Mouse (Mus musculus) hindbrain, embryonic 15.5 days (tissue): ENCODE results near the gene Tvp23a. TPM values are rescaled to one million over a fixed set of nuclear protein-coding genes. Genes with fewer than 3 reads are reported as not detected.

Experiments
- ATAC-seq: fragments of 200-750 bp; cut with Nextera tagmentation; 2 replicates; pipeline ENCODE4 v1.8.0; 2017; ENCODE audit warnings: low read depth, moderate number of reproducible peaks, moderate TSS enrichment; ENCODE audit not compliant: low FRiP score
- H3K27ac ChIP-seq: fragments of 300-500 bp; sonication (generic); replicated peaks from 2 replicates; pipeline ENCODE4 v1.5.1; 2015; ENCODE audit warnings: mild to moderate bottlenecking, inconsistent platforms
- H3K27me3 ChIP-seq: fragments of 300-500 bp; sonication (generic); 2 replicates; pipeline ENCODE4 v1.6.1; 2015; ENCODE audit warnings: control low read depth, inconsistent platforms
- H3K36me3 ChIP-seq: fragments of 300-500 bp; sonication (generic); 2 replicates; pipeline ENCODE4 v1.6.1; 2015; ENCODE audit warnings: control low read depth, inconsistent platforms
- H3K4me1 ChIP-seq: fragments of 300-500 bp; sonication (generic); replicated peaks from 2 replicates; pipeline ENCODE4 v1.6.1; 2015; ENCODE audit warnings: control low read depth, inconsistent platforms
- H3K4me2 ChIP-seq: fragments of 300-500 bp; sonication (generic); 2 replicates; pipeline ENCODE4 v1.6.1; 2015; ENCODE audit warnings: moderate library complexity, mild to moderate bottlenecking, inconsistent platforms
- H3K4me3 ChIP-seq: fragments of 300-500 bp; sonication (generic); 2 replicates; pipeline ENCODE4 v1.5.1; 2015; ENCODE audit warnings: mild to moderate bottlenecking, inconsistent platforms
- H3K9ac ChIP-seq: fragments of 300-500 bp; sonication (generic); 2 replicates; pipeline ENCODE4 v1.6.1; 2015; ENCODE audit warnings: inconsistent platforms
- H3K9me3 ChIP-seq: fragments of 300-500 bp; sonication (generic); 2 replicates; pipeline ENCODE4 v1.6.1; 2016; ENCODE audit warnings: control low read depth, inconsistent platforms
- WGBS: fragments of 180-500 bp; shearing (Covaris S2); methylation state at CpG from one replicate; pipeline ENCODE4 v1.1.7; 2015; 5-methylcytosine and 5-hydroxymethylcytosine counted together
- polyA plus RNA-seq: library from polyadenylated mRNA; unstranded; fragments of >200 nt; fragmentation: Nextera tagmentation; extraction: Ambion mirVana; gene quantifications from 2 replicates; pipeline ENCODE4 v1.2.1, GENCODE M21; 2015

The Tvp23a gene
- polyA plus RNA-seq, 1 experiment from 2014 or later, result 49.7 TPM

DNA sequence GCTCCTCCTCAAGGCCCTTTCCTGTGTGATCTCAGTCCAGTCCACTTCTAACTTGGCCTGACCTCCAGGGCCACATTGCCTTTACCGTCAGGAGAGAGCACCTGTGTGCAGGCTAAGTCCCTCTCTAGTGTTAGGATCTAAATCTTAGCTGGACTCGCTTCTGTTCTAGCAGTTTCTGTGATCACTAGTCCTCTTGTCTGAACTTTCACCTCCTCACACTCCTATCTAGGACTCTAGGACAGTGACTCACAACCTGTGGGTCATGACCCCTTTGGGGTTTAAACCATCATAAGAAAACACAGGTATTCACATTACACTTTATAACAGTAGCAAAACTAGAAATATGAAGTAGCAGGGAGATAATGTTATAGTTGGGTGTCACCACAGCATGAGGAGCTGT lies 4.7 kb upstream of the Tvp23a start:
- WGBS, result 83% methylated on average over 2 of the region's 2 CpGs
- no peaks in the 10 kb centered on the region for H3K27me3 ChIP-seq

DNA sequence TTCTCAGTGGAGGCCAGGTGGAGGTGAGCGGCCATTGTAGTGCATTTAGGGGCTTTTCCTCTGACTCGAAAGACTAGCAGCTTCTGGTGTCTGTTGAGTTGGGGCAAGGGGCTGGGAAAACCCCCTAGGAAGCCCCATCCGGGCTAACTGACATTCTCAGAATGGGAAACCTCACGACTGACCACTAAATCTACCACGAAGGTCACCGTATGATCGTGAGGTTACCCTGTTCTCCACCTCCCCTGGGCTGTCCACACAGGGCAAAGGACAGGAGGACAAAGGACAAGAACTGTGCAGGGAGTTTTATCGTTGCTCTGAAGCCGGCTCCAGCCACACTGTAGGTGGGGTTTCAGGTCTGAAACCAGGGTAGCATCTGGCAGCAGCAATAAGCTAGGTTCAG lies 1.8 kb upstream of the Tvp23a start:
- Histone ChIP-seq H3K27ac (no peak overlapping the region), H3K36me3 (no peaks in the 10 kb centered on the region), H3K27me3 (no peaks in the 10 kb centered on the region), H3K4me2 (no peak overlapping the region), H3K9ac (no peak overlapping the region), H3K9me3 (no peaks in the 10 kb centered on the region), H3K4me3 (no peak overlapping the region), H3K4me1 (peaks cover 40% of the 10 kb centered on the region)
- no peak for ATAC-seq
- WGBS, result 88% methylated on average over 9 of the region's 9 CpGs

More for the DNA sequence above, 4.7 kb upstream of the Tvp23a start:
- no peaks in the 10 kb centered on the region for H3K9me3 ChIP-seq
- H3K36me3 ChIP-seq, result no peaks in the 10 kb centered on the region
- H3K4me1 ChIP-seq, result peaks cover 13% of the 10 kb centered on the region
- ATAC-seq, result no peak
- no peak overlapping the region for H3K4me2 ChIP-seq
- H3K27ac ChIP-seq, result no peak overlapping the region
- H3K4me3 ChIP-seq, result no peak overlapping the region
- H3K9ac ChIP-seq, result no peak overlapping the region

DNA sequence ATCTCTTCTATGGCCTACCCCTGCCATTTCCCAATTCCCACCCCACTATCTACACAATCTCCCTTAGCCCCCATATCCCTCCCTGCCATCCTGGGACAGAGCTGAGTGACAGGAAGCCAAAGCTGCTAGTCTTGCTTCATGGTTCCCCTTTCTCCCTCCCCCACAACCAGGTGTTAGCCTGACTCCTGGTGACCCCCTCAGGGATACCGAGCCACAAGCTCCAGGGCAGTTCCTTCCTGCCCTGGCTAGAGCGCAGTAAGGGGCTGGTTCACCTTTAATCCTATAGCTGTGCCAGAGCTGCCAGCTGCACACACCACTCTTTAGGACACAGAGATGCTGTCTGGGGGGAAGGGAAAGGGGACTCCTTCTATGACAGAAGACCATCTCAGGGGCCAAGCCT lies 619 bp upstream of the Tvp23a start:
- Histone ChIP-seq H3K4me1 (peaks cover 52% of the 10 kb centered on the region), H3K4me3 (peak overlapping the region; percentile 65), H3K27me3 (no peaks in the 10 kb centered on the region), H3K36me3 (no peaks in the 10 kb centered on the region), H3K4me2 (peak overlapping the region; percentile 75), H3K9ac (peak overlapping the region; percentile 70), H3K9me3 (no peaks in the 10 kb centered on the region), H3K27ac (peak overlapping the region; percentile 86)
- 67% methylated on average over 2 of the region's 2 CpGs for WGBS
- no peak for ATAC-seq

DNA sequence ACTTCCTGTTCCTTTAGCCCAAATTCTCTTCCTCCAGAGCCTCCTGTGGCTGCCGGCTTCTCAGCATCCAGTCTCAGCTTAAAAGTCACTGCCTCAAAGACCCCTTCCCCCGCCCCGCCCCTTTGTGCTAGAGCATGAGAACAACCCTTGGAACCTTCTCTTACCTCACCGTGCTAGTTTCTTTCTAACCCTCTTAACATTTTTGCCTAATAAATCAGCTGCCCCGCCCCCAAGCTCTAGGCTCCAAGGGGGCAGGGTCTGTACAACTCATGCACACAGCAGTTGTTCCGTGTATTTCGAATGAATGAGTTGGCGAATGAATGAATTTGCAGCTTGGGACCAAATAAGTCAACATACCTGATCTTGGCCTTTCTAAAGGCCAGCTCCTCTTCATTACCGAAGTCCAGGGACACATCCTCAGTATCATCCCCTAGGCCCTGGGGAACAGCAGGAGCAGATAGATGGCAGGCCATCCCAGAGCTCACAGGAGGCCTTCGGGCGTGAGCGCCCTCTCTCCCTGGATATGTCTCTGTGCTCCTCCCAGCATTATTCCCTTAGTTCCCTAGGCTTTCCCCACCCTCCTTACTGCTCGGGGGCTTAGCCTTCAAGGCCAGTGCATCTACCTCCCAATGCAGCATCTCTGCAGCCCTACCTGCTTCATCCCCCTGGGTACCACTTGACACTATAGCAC lies 444 bp downstream of the Tvp23a start:
- no peaks in the 10 kb centered on the region for H3K9me3 ChIP-seq
- peak overlapping the region; percentile 75 for H3K4me2 ChIP-seq
- peak overlapping the region; percentile 70 for H3K9ac ChIP-seq
- H3K27ac ChIP-seq, result peak overlapping the region; percentile 86
- no peaks in the 10 kb centered on the region for H3K27me3 ChIP-seq
- ATAC-seq, result peak; percentile 81
- 11% methylated on average over 13 of the region's 13 CpGs for WGBS
- no peaks in the 10 kb centered on the region for H3K36me3 ChIP-seq
- H3K4me3 ChIP-seq, result peak overlapping the region; percentile 65
- H3K4me1 ChIP-seq, result peaks cover 47% of the 10 kb centered on the region

DNA sequence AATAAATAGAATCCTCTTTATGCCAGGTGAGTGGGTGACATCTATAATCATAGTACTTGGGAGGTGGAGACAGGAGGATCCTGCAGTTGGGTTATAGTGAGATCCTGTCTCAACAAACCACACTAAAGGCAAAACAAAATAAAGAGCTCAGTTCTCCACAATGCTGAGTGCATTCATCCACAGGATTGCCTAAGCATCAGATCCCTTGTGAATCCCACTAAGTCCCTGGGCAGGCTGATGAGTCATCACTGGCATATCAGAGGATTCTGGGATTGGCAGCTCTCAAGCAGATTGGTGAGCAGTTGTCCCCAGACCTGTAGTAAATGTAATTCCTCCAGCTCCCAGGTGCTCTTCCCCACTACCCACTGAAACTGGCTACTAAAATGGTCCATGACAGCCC lies 3.4 kb downstream of the Tvp23a start:
- no peak for ATAC-seq
- H3K9me3 ChIP-seq, result no peaks in the 10 kb centered on the region
- peaks cover under 1% of the 10 kb centered on the region; the same call in 1 of the 2 replicates for H3K36me3 ChIP-seq
- no peak overlapping the region for H3K9ac ChIP-seq
- no peak overlapping the region for H3K27ac ChIP-seq
- no peak overlapping the region for H3K4me3 ChIP-seq
- no peaks in the 10 kb centered on the region for H3K27me3 ChIP-seq
- no peak overlapping the region for H3K4me2 ChIP-seq
- H3K4me1 ChIP-seq, result peaks cover 47% of the 10 kb centered on the region

DNA sequence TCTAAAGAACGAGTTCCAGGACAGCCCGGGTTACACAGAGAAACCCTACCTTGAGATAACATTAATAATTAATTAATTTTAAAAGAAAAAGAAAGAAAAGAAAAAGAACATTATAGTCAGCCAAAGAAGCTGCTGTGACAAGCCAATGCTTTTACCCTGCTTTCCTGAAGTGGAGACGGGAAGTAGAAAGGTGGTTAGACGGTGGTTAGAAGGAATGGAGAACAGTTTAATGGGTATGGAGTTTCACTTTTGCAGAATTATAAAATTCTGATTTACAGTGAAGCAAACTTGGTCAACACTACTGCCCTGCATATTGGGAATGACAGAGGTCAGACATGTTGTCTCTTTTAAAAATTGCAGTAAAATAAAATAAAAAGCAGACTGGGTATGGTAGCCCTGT lies 5.4 kb downstream of the Tvp23a start:
- no peak overlapping the region for H3K9ac ChIP-seq
- no peak for ATAC-seq
- 91% methylated on average over 4 of the region's 4 CpGs for WGBS

DNA sequence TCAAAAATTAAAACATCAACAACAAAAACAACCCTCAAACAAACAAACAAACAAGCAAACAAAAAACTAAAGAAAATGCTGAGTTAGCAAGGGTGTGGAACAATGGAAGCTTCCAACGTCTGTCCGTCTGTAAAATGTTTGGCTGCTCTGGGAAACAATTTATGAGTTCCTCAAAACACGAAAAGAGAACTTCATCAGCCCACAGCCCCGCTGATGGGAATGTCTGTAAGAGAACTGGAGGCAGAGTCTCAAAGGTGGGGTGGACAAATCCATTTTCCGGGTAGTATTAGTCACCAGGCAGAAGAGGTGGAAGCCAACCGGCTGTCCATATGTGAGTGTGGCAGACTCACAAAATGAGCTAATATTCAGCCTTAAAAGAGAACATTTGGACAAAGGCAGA lies 5.8 kb downstream of the Tvp23a start:
- ATAC-seq, result no peak
- Histone ChIP-seq H3K9ac (no peak overlapping the region), H3K4me2 (no peak overlapping the region), H3K27ac (no peak overlapping the region), H3K4me1 (peaks cover 36% of the 10 kb centered on the region), H3K4me3 (no peak overlapping the region), H3K9me3 (no peaks in the 10 kb centered on the region), H3K27me3 (no peaks in the 10 kb centered on the region), H3K36me3 (peaks cover 6% of the 10 kb centered on the region; the same call in 1 of the 2 replicates)
- 88% methylated on average over 6 of the region's 6 CpGs for WGBS

More for the DNA sequence above, 5.4 kb downstream of the Tvp23a start:
- peaks cover 39% of the 10 kb centered on the region for H3K4me1 ChIP-seq
- H3K9me3 ChIP-seq, result no peaks in the 10 kb centered on the region
- no peak overlapping the region for H3K27ac ChIP-seq
- no peaks in the 10 kb centered on the region for H3K27me3 ChIP-seq
- H3K36me3 ChIP-seq, result peaks cover 6% of the 10 kb centered on the region; the same call in 1 of the 2 replicates
- no peak overlapping the region for H3K4me2 ChIP-seq
- no peak overlapping the region for H3K4me3 ChIP-seq

DNA sequence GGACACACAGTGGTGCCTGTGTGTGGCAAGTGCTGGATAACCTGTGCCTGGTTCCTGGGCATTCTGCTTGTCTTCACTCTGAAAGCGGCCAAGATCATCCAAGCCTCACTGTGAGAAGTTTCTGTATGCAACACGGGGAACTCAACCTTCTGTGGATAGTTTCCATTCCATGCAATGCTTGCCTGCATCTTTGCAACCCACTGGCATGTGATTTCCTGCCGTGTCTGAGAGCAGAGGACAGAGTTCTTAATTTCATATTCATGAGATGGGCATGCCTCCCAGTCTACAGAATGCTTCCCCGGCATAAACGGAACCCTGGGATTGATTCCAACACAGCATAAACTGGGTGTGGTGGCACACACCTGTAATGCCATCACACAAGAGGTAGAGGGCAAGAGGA lies 9.1 kb downstream of the Tvp23a start:
- Histone ChIP-seq H3K27ac (no peak overlapping the region), H3K4me3 (no peak overlapping the region), H3K4me2 (no peak overlapping the region), H3K9me3 (no peaks in the 10 kb centered on the region), H3K4me1 (peaks cover 3% of the 10 kb centered on the region), H3K36me3 (peaks cover 6% of the 10 kb centered on the region; the same call in 1 of the 2 replicates), H3K9ac (no peak overlapping the region), H3K27me3 (no peaks in the 10 kb centered on the region)
- 70% methylated on average over 5 of the region's 5 CpGs for WGBS
- no peak for ATAC-seq

DNA sequence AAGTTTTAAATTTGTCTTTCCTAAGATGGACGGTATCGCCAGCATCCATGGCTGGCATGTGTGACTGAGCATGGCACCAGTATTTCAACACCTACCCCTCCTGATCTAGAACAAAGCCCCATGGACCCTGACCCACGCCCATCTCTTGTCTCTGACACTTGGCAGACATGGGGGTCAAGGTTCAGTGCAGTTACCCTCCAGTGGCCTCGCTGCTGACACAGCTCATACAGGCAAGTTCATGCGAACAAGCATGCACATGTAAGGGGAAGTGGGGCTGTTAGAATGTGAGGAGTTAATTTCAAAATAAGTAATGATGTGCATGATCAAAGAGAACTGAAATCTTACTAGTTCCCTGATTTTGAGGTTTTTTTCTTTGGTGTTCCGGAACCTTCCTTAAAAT lies 11.0 kb downstream of the Tvp23a start:
- no peak for ATAC-seq
- no peak overlapping the region for H3K4me2 ChIP-seq
- no peaks in the 10 kb centered on the region for H3K27me3 ChIP-seq
- H3K27ac ChIP-seq, result no peak overlapping the region
- peaks cover 9% of the 10 kb centered on the region; the same call in 1 of the 2 replicates for H3K36me3 ChIP-seq
- WGBS, result 91% methylated on average over 6 of the region's 6 CpGs
- no peaks in the 10 kb centered on the region for H3K9me3 ChIP-seq
- H3K4me1 ChIP-seq, result no peaks in the 10 kb centered on the region
- no peak overlapping the region for H3K9ac ChIP-seq
- H3K4me3 ChIP-seq, result no peak overlapping the region

DNA sequence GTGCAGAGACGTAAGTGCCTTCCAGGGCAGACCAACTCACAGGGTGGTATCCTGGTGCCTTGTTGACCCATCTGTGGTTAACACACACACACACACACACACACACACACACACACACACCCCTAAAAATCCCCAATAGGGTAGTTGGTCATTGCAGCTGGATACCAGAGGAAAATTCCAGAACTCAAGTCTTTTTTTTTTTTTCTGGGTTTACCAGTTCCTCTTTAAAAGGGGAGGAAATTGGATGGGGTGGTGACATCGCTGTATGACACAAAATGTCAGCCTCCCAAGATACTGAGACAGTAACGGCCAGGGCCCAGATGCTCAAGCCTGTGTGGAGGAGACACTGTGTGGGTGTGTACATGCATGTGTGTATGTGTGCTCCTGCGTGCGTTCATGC lies 13.8 kb downstream of the Tvp23a start:
- Histone ChIP-seq H3K4me3 (no peak overlapping the region), H3K4me2 (no peak overlapping the region), H3K4me1 (no peaks in the 10 kb centered on the region), H3K27ac (no peak overlapping the region), H3K9me3 (no peaks in the 10 kb centered on the region), H3K9ac (no peak overlapping the region), H3K36me3 (peaks cover 6% of the 10 kb centered on the region; the same call in 1 of the 2 replicates), H3K27me3 (no peaks in the 10 kb centered on the region)
- WGBS, result 94% methylated on average over 5 of the region's 5 CpGs
- no peak for ATAC-seq

DNA sequence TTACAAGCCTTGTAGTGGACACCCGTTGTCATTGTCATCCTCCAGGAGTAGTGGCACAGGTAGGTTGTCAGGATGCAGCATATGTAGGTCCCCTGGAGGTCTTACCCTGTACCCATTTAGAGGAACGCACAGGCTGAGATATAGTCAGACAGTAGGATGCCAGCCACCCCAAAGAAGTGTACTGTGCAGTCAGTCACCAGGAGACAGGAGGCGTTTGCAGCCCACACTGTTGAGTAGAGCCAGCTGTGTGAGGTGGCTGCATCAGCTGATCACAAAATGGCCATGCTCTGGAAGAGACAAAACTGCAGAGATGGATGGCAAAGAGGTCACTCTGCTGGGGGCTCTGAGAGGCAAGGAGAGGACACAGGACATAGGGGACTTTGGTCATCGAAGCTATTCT lies 14.8 kb downstream of the Tvp23a start:
- ATAC-seq, result no peak

DNA sequence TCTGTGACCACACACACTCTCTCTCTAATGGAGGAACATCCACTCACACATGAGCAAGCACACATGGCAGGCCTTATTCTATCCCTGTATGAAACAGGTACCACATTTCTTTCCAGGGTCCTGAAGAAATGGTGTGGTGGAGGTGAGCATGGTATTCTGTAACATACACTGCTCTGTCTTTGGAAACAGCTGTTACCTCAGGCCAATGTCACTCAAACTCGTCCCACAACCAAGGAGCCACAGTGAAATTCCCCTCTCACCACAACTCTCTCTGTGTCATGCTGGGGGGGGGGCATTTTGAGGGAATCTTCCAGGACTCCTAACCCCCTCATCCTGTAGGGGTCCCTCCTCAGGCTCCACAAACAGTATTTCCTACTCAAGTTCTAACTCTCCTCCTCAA lies 15.3 kb downstream of the Tvp23a start:
- Histone ChIP-seq H3K9me3 (no peaks in the 10 kb centered on the region), H3K27me3 (no peaks in the 10 kb centered on the region), H3K9ac (no peak overlapping the region), H3K4me1 (no peaks in the 10 kb centered on the region), H3K27ac (no peak overlapping the region), H3K4me2 (no peak overlapping the region), H3K4me3 (no peak overlapping the region), H3K36me3 (peaks cover 12% of the 10 kb centered on the region)
- 78% methylated on average over 1 of the region's 1 CpGs for WGBS
- ATAC-seq, result no peak

More for the DNA sequence above, 14.8 kb downstream of the Tvp23a start:
- Histone ChIP-seq H3K4me1 (no peaks in the 10 kb centered on the region), H3K27me3 (no peaks in the 10 kb centered on the region), H3K4me2 (no peak overlapping the region), H3K4me3 (no peak overlapping the region), H3K9me3 (no peaks in the 10 kb centered on the region), H3K9ac (no peak overlapping the region), H3K36me3 (peaks cover 7% of the 10 kb centered on the region), H3K27ac (no peak overlapping the region)
- 92% methylated on average over 4 of the region's 4 CpGs for whole genome bisulfite sequencing
